Mouse (Mus musculus): Measurements from ENCODE around the gene Nfkb1. TPM values are rescaled to one million over a fixed set of nuclear protein-coding genes. Genes with fewer than 3 reads are reported as not detected.

Nfkb1 gene
- polyA plus RNA-seq (2015; fragmentation: Nextera tagmentation; extraction: Ambion mirVana), result 15.2 and 16.7 TPM in 2 replicates

DNA sequence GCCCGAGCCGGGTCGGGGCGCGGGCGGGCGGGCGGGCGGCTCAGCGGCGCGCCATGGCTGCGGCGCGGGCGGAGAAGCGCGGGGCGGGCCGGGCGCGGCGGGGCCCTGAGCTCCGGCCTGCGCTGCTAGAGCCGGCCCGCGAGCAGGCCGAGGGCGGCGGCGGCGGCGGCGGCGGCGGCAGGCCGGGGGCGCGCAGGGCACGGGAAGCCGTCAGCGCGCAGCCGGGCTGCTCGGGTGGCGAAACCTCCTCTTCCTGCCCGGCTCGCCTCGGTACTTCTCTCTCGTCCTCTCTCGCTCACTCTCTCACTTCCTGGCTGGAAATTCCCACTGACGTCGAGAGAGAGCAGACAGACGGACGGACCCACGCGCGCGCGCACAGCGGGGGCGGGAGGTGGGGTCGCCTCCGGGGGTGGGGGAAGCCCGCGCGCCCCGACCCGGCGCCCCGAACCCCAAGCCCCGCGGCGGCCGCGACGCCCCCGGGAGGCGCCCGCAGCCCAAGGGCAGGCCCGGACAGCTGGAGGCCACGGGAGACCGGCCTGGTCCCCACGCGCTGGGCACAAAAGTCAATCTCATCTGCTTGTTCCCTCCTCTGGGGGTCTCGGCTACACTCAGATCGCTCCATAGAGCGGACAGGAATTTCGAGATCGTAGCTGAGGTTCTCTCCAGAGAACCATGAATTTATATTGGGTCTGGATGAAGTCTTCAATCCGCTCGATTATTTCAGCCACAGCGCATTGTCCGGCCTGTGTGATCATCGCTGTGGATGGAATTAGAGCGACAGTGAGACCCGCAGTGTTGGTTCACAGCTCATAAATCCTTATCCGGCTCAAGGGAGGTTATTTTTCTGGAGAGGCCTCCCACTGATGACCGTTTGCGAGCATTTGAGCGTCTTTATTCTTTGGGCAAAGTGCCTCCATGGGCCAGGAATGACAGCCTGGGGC is at the start of gene Nfkb1:
Gene Nfkb1 (minus strand): TSS at position 357 of the 941 bp plus-strand sequence.
- no peaks in the 10 kb centered on the region for H3K9me3 ChIP-seq (ENCODE audit: control insufficient read depth)
- peak within 1 kb of the TSS; percentile 93 for H3K4me3 ChIP-seq (ENCODE audit: low read depth, low read length)
- H3K27me3 ChIP-seq (replicated peaks; ENCODE audit: control insufficient read depth, insufficient read depth, low read length), result no peaks in the 10 kb centered on the region
- ATAC-seq, result peak; percentile 82
- peak within 1 kb of the TSS; percentile 81 for H3K4me2 ChIP-seq (replicated peaks; ENCODE audit: low read depth)
- peak within 1 kb of the TSS; percentile 100 for H3K9ac ChIP-seq (ENCODE audit: low read depth, low read length)
- no peaks in the 10 kb centered on the region for H3K36me3 ChIP-seq (ENCODE audit: control insufficient read depth, insufficient read depth)
- WGBS, result 1% methylated on average over 60 of the region's 102 CpGs
- TF ChIP-seq CTCF (IDR thresholded peaks at IDR 0.05; ENCODE audit: low read depth), result no peak
- H3K27ac ChIP-seq (ENCODE audit: low read depth, low read length), result peak within 1 kb of the TSS; percentile 97
- H3K4me1 ChIP-seq (replicated peaks; ENCODE audit: control insufficient read depth, insufficient read depth, low read length), result 0 out of 2 replicates have a peak, but pooled peaks cover 14% of the 10 kb centered on the region

GRCm38 (mm10) chr3:135740711-135741110 is 49.4 kb upstream of the Nfkb1 start:
- WGBS, result 78% methylated on average over 8 of the region's 8 CpGs
- Histone ChIP-seq H3K4me1 (replicated peaks; ENCODE audit: control insufficient read depth, insufficient read depth, low read length) (no peaks in the 10 kb centered on the region), H3K27me3 (replicated peaks; ENCODE audit: control insufficient read depth, insufficient read depth, low read length) (no peaks in the 10 kb centered on the region), H3K36me3 (ENCODE audit: control insufficient read depth, insufficient read depth) (no peaks in the 10 kb centered on the region), H3K9me3 (ENCODE audit: control insufficient read depth) (no peaks in the 10 kb centered on the region), H3K4me3 (ENCODE audit: low read depth, low read length) (no peak overlapping the region), H3K9ac (ENCODE audit: low read depth, low read length) (no peak overlapping the region), H3K4me2 (replicated peaks; ENCODE audit: low read depth) (no peak overlapping the region), H3K27ac (ENCODE audit: low read depth, low read length) (no peak overlapping the region)
- TF ChIP-seq CTCF (IDR thresholded peaks at IDR 0.05; ENCODE audit: low read depth), result no peak
- no peak for ATAC-seq

GRCm38 (mm10) chr3:135734736-135735135 is 43.4 kb upstream of the Nfkb1 start:
- H3K27me3 ChIP-seq (replicated peaks; ENCODE audit: control insufficient read depth, insufficient read depth, low read length), result no peaks in the 10 kb centered on the region
- no peak for TF ChIP-seq CTCF (IDR thresholded peaks at IDR 0.05; ENCODE audit: low read depth)
- no peak overlapping the region for H3K27ac ChIP-seq (ENCODE audit: low read depth, low read length)
- H3K9me3 ChIP-seq (ENCODE audit: control insufficient read depth), result no peaks in the 10 kb centered on the region
- H3K4me1 ChIP-seq (replicated peaks; ENCODE audit: control insufficient read depth, insufficient read depth, low read length), result no peaks in the 10 kb centered on the region
- no peaks in the 10 kb centered on the region for H3K36me3 ChIP-seq (ENCODE audit: control insufficient read depth, insufficient read depth)
- ATAC-seq, result no peak
- no peak overlapping the region for H3K4me2 ChIP-seq (replicated peaks; ENCODE audit: low read depth)
- no peak overlapping the region for H3K9ac ChIP-seq (ENCODE audit: low read depth, low read length)
- 76% methylated on average over 1 of the region's 1 CpGs for WGBS
- no peak overlapping the region for H3K4me3 ChIP-seq (ENCODE audit: low read depth, low read length)

DNA sequence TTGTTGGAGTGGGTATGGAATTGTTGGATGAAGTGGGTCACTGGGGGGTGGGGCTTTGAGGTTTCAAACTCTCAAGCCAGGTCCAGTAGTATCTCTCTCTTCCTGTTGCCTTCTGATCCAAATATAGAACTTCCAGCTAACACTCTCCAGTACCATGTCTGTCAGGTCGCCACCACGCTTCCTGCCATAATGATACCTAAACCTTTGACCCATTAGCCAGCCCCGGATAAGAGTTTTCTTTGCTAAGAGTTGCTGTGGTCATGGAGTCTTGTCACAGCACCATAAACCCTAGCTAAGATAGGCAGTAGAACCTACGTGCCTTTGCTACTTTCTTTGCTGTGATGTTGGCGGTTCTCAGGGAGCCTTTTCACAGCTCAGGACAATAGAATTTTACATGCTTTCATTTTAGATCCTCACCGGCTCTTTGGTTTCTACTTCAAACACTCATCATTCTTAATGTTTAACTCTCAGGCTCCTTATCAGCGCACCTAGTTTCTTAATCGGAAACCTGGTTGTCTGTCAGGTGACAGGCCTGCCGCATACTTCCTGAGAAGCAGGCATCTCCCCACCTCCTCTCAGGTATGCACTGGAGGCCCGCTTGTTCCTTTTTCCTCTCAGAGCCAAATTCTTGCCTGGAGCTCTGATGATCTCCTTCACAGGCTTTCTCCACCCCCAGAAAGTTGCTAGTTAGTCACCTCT is 41.5 kb upstream of the Nfkb1 start:
- ATAC-seq, result peak; percentile 79

GRCm38 (mm10) chr3:135731292-135732047 is 40.1 kb upstream of the Nfkb1 start:
- TF ChIP-seq CTCF (IDR thresholded peaks at IDR 0.05; ENCODE audit: low read depth), result peak; percentile 98
- no peak overlapping the region for H3K9ac ChIP-seq (ENCODE audit: low read depth, low read length)
- no peaks in the 10 kb centered on the region for H3K27me3 ChIP-seq (replicated peaks; ENCODE audit: control insufficient read depth, insufficient read depth, low read length)
- peak; percentile 72 for ATAC-seq
- no peak overlapping the region for H3K4me2 ChIP-seq (replicated peaks; ENCODE audit: low read depth)
- no peaks in the 10 kb centered on the region for H3K4me1 ChIP-seq (replicated peaks; ENCODE audit: control insufficient read depth, insufficient read depth, low read length)
- H3K9me3 ChIP-seq (ENCODE audit: control insufficient read depth), result no peaks in the 10 kb centered on the region
- H3K4me3 ChIP-seq (ENCODE audit: low read depth, low read length), result no peak overlapping the region
- no peak overlapping the region for H3K27ac ChIP-seq (ENCODE audit: low read depth, low read length)
- H3K36me3 ChIP-seq (ENCODE audit: control insufficient read depth, insufficient read depth), result no peaks in the 10 kb centered on the region
- WGBS, result 24% methylated on average over 17 of the region's 17 CpGs

More for the DNA sequence above, 41.5 kb upstream of the Nfkb1 start:
- Histone ChIP-seq H3K27ac (ENCODE audit: low read depth, low read length) (peak overlapping the region; percentile 16; the same call in 1 of the 2 replicates), H3K36me3 (ENCODE audit: control insufficient read depth, insufficient read depth) (no peaks in the 10 kb centered on the region), H3K4me2 (replicated peaks; ENCODE audit: low read depth) (peak overlapping the region; percentile 48), H3K4me3 (ENCODE audit: low read depth, low read length) (peak overlapping the region; percentile 25; the same call in 1 of the 2 replicates), H3K27me3 (replicated peaks; ENCODE audit: control insufficient read depth, insufficient read depth, low read length) (no peaks in the 10 kb centered on the region), H3K9me3 (ENCODE audit: control insufficient read depth) (no peaks in the 10 kb centered on the region), H3K4me1 (replicated peaks; ENCODE audit: control insufficient read depth, insufficient read depth, low read length) (no peaks in the 10 kb centered on the region), H3K9ac (ENCODE audit: low read depth, low read length) (no peak overlapping the region)
- WGBS, result 42% methylated on average over 10 of the region's 10 CpGs
- no peak for TF ChIP-seq CTCF (IDR thresholded peaks at IDR 0.05; ENCODE audit: low read depth)
